Mouse (Mus musculus) adrenal gland, adult 8-10 months (tissue): ENCODE measurements around the gene Gstm1. TPM values are rescaled to one million over a fixed set of nuclear protein-coding genes. Genes with fewer than 3 reads are reported as not detected.
"Not testable (repeated sequence)": the region's sequence is repeated elsewhere in the genome, so short reads cannot be mapped to it uniquely, and the experiment has no call there.

ENCODE experiments used
- DNase-seq: peaks from one replicate; pipeline ENCODE4 v3.0.0; 2022
- total RNA-seq, 4 experiments: library from RNA; stranded (reverse); gene quantifications; 2 replicates each; pipeline ENCODE4 v1.2.4; 2022

The Gstm1 gene
- total RNA-seq = 100 to 1,000 TPM; 335 to 553 (median 456) TPM

GRCm38 (mm10) chr3:108017473-108018189, at the start of gene Gstm1:
Gstm1 (minus strand) TSS chr3:108017973.
- peak; percentile 96 for DNase-seq

GRCm38 (mm10) chr3:108067370-108067934, 49.7 kb upstream of the Gstm1 start:
- DNase-seq = no peak

DNA sequence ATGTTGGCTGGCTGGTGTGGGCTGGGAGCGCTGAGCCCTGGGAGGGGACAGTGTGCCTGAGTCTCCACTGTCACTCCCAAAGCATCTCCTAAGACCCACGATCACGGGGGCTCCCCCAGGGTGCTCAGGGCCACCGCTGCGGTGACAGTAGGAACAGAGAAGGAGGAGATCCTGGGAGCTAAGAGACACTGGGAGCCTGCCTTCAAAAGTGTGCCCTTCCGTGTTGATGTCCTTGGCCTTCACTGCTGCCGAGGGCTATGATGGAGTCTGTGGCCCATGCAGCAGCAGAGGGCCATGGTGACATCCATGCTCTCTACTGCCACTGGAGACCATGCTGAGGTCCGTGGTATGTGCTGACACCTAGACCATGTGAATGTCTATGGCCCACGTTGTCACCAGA, 47.8 kb upstream of the Gstm1 start:
- no peak for DNase-seq

- DNase-seq = no peak
These were observed 46.9 kb upstream of the Gstm1 start for GRCm38 (mm10) chr3:108064672-108065071.

DNA sequence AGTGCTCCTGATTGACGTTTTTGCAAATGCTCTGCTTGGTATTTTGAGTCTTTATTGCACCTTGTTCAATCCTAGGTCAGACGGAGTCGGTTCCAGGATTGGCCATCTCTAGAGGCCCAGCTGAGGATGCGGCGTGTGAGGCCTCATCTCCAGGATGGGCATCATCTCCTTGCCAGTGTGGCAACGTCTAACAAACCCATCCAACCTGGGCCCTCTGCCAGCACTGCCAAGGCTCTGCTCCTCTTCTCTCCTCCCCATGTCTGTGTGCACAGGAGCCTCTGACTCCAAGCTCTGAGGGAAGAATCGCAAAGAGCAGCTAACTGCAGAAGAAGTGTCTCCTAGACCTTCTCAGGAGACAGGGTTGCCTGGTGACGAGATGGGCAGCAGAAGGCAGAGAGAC, 44.9 kb upstream of the Gstm1 start:
- DNase-seq = no peak

- no peak for DNase-seq
These were observed 43.6 kb upstream of the Gstm1 start for GRCm38 (mm10) chr3:108061420-108061819.

DNA sequence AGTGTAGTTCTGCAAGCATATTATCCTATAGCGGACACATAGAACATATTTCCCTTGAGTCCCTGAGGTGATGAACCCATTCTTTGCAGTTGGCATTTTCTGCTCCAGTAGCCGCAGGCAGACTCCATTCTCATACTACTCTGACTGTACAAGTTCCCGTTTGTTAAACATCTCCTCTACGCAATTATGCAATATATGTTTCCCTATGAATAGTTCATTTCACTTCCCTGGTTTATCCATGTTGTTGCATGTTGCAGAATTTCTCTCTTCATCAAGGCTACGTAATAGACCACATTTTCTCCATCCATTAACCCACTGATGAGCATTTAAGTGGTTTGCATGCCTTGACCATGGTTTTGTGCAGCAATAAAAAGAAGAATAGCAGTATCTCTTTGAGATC, 32.7 kb upstream of the Gstm1 start:
- no peak for DNase-seq

- DNase-seq = no peak
These were observed 30.5 kb upstream of the Gstm1 start for GRCm38 (mm10) chr3:108048306-108048705.

DNA sequence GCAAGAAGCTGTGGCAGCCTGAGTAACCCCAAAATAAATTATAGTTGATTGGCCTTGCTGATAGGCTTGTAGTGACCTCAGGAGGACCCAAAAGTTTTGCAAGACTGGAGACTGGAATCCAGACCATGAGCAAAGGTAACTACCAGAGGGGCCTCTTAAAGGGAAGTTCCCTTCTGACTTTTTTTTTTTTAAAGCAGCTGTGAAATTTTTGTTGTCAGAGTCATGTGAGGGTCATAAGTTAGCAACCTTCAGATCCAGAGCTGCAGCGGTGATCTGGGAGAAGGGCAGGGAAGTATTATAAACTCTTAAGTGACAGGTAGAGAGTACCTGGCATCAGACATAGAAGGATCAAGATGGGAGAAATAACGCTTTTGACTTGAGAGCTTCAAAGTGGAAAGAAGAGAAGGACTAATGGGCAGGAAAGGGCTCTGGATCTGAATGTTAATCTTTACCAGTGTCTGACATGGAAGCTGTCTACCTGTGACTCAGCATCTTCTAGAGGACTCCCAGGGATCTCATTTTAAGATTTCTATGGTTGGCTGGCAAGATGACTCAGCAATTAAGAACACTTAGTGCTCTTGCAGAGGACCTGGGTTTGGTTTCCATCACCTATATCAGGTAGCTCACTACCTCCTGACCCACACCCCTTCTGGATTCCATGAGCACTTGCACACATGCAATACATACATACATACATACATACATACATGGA, 29.3 kb upstream of the Gstm1 start:
- no peak for DNase-seq

DNA sequence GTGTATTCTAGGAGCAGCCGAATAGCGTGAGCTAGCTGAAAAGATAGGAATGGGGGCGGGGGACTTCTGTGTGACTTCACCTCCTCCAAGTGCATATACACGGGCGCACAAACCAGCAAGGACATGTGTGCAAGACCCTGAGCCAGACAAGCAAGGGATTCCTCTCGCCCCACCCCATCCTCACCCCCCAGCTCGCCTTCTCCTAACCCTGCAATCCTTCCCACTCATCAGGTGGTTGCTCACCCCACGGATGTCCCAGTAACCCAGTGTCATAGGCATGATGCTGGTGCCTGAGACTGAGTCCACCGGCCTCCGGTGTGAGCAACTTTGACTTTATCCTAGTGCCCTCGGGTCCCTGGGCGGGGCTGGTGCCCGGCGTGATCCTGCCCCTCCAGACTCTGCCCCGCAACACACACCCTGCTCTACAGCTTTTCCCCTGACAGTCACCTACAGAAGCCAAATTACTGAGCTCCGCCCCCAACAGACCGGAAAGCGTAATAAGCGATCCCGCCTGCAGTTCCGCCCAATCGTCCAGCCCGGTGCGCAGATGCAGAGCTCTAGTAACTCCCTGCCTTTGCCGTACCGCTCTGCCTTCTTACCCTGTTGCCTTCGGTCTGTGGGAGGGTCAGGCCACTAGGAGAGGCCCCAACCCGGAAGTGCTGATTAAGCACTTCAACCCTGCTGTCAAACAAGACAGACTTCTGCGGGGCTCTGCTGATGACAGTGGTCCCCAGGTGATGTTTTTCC, 26.8 kb upstream of the Gstm1 start, which contains the start of gene Gstm4:
Gene Gstm4, minus strand, starts transcription at position 501 of the 747 bp plus-strand sequence.
- peak; percentile 92 for DNase-seq

- no peak for DNase-seq
These were observed 15.4 kb upstream of the Gstm1 start for GRCm38 (mm10) chr3:108033156-108033555.

GRCm38 (mm10) chr3:108032113-108032512, 14.3 kb upstream of the Gstm1 start:
- DNase-seq = no peak

DNA sequence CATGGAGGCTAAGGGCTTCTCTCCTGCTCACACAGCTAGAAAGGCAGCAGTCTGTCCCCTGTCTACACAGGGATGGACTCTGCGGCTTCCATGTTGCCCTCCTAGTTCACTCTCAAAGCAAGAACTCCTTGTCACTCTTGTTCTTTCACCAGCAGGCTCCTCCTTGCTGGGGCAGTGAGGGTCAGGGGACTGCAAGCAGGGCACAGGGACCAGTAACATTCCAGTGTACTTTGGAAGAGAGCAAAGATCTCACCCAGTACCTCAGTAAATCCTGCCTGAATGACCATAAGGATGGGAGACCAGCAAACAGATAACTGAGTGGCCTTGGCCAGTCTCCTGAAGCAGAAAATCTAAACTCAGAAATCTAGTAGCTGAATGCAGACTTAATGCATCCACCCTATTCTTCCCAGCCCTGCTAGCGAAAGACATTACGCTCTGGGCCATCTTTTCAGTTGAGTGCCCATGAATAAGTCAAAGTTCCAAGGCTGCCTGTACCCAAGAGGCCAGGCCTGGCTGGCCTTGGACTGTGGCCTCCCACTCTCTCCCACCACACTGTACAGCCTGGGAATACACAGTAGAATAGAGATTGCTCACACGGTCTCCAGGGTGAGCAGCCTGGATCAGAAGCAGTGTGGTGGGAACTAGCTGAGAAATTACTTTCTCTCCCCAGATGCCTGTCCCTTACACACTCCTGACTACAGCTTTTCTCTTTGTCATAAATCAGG, 11.0 kb upstream of the Gstm1 start:
- no peak for DNase-seq

DNA sequence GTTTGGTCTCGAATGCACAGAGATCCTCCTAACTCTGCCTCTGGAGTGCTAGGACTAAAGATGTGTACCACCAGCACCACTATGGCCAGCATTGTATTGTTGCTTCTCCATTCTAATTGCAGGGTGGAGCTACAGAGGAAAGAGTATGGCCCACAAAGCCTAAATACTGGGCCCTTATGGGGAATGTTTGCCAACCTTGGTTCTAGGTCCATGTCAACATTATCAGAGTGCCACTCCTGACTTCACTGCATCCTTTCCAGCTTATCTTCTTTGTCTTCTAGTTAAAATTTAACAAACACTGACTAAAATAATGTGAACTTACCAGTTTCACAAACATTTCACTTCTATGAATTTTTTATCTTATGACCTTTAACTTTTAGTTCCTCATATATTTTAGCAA, 8.8 kb upstream of the Gstm1 start:
- no peak for DNase-seq

DNA sequence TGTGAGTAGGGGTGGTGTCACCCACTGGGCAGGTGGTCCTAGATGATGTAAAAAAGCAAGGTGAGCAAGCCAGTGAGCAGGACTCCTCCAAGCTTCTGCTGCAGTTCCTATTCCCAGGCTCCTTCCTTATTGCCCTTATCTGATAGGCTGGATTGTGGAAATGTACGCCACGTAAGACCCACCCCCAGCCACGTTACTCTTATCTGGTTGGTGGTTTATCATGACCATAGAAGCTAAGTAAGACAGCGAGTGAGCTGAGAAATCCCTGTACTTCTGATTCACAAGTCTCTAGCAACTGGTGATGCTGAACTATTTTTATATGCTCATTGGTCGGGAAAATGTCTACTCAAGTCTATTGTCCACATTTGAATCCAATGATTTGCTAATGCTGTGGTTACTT, 8.3 kb upstream of the Gstm1 start:
- DNase-seq = no peak

GRCm38 (mm10) chr3:108025318-108025717, 7.5 kb upstream of the Gstm1 start:
- no peak for DNase-seq

GRCm38 (mm10) chr3:108022650-108023049, 4.9 kb upstream of the Gstm1 start:
- DNase-seq = no peak

GRCm38 (mm10) chr3:108020351-108021022, 2.7 kb upstream of the Gstm1 start:
- DNase-seq = not testable (repeated sequence)

- DNase-seq = not testable (repeated sequence)
These were observed 1.5 kb upstream of the Gstm1 start for GRCm38 (mm10) chr3:108019226-108019625.

GRCm38 (mm10) chr3:108018190-108018820, 532 bp upstream of the Gstm1 start:
- no peak for DNase-seq

- DNase-seq = not testable (repeated sequence)
These were observed 1.3 kb downstream of the Gstm1 start for GRCm38 (mm10) chr3:108016468-108016867.
